ENCODE assay signal across 8 mouse cellular contexts in the genomic region with DNA sequence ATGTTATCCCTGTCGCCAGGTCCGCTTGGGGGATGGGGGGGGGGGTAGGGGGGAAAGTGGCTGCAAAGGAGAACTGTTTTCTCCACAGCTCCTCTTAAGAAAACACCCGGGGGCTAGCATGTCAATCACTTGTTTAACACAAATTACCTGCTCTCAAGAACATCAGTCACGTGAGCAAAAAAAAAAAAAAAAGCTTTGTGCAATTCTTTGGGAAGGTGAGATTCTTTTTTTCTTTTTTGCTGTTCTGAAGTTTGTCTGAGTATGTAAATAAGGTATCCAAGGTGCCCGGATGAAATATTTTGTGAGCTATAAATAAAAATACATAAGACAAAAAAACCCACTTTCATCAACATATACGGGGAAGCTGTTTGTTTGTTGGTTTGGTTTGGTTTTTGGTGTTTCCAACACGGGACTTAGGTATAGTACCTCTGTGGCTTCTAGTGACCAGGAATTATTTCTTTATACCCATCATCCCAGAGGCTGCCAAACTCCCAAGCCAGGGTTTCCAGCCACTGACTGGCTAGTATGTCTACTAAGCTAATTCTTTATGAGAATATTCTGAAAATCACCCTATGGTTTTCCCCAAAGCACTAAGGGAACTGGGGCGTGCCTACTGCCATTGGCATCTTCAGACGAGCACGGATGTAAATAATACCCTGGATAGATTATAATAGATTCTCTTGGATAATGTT. TPM values are rescaled to one million over a fixed set of nuclear protein-coding genes. Genes with fewer than 3 reads are reported as not detected.
DNase-seq lines count a peak whose midpoint lies in the region; ATAC-seq and TF ChIP-seq lines count a peak whose summit lies in the region.

No protein-coding gene starts in this region.

- peak overlapping the region; percentile 75 for H3K4me3 ChIP-seq in erythroblast, embryonic 14.5 days (replicated peaks)
- H3K4me3 ChIP-seq in thymus, adult 2 months (ENCODE audit: control insufficient read depth, insufficient read depth, low read length) = peak overlapping the region; percentile 80
- H3K4me3 ChIP-seq in liver, embryonic 12.5 days = peak overlapping the region; percentile 78

- peaks cover 8% of the 10 kb centered on the region for H3K9me3 ChIP-seq in erythroblast, embryonic 14.5 days (ENCODE audit: control insufficient read depth, low read length)
- H3K9me3 ChIP-seq in liver, embryonic 12.5 days (replicated peaks) = peaks cover 6% of the 10 kb centered on the region

- H3K4me1 ChIP-seq in erythroblast, embryonic 14.5 days (ENCODE audit: control insufficient read depth) = peaks cover 19% of the 10 kb centered on the region
- peaks cover 3% of the 10 kb centered on the region; the same call in 1 of the 2 replicates for H3K4me1 ChIP-seq in thymus, adult 2 months (replicated peaks; ENCODE audit: control insufficient read depth, insufficient read depth, low read length)
- H3K4me1 ChIP-seq in liver, embryonic 12.5 days = peaks cover 15% of the 10 kb centered on the region

- no peak for TF ChIP-seq CTCF in thymus, adult 2 months (IDR thresholded peaks at IDR 0.05; ENCODE audit: borderline replicate concordance, control insufficient read depth, extremely low read depth, insufficient read depth, low read length, poor library complexity)

- H3K27ac ChIP-seq in thymus, adult 2 months (ENCODE audit: control insufficient read depth, insufficient read depth, low read length) = peak overlapping the region; percentile 99
- H3K27ac ChIP-seq in liver, embryonic 12.5 days = peak overlapping the region; percentile 92

- no peak for DNase-seq in thymus, adult 2 months
- DNase-seq in thymus, postnatal 10 days (ENCODE audit: low spot score in 2 of 2) = no peak
- no peak for DNase-seq in embryo, embryonic 9.5 days (ENCODE audit: extremely low spot score)
- DNase-seq in adrenal gland, postnatal 25 days = no peak
- DNase-seq in cerebellum, postnatal 14 days = no peak

- ATAC-seq in erythroblast, adult 5-6 weeks (replicated peaks; ENCODE audit: low FRiP score, poor library complexity, severe bottlenecking) = no peak
- no peak for ATAC-seq in liver, embryonic 12.5 days

- no peaks in the 10 kb centered on the region for H3K36me3 ChIP-seq in erythroblast, embryonic 14.5 days (ENCODE audit: control insufficient read depth)
- H3K36me3 ChIP-seq in thymus, adult 2 months (ENCODE audit: control insufficient read depth, insufficient read depth, low read length) = no peaks in the 10 kb centered on the region
- H3K36me3 ChIP-seq in liver, embryonic 12.5 days = peaks cover 7% of the 10 kb centered on the region; the same call in 1 of the 2 replicates

- WGBS in thymus, adult 2 months = 40% methylated on average over 10 of the region's 10 CpGs
- WGBS in liver, embryonic 12.5 days (ENCODE audit: insufficient replicate concordance) = 37% methylated on average over 10 of the region's 10 CpGs

- peak overlapping the region; percentile 89 for H3K4me2 ChIP-seq in liver, embryonic 12.5 days

- peaks cover 35% of the 10 kb centered on the region for H3K27me3 ChIP-seq in erythroblast, embryonic 14.5 days (ENCODE audit: control insufficient read depth)
- H3K27me3 ChIP-seq in thymus, adult 2 months (ENCODE audit: control insufficient read depth, insufficient read depth, low read length) = no peaks in the 10 kb centered on the region
- H3K27me3 ChIP-seq in liver, embryonic 12.5 days (replicated peaks) = peaks cover 26% of the 10 kb centered on the region

- H3K9ac ChIP-seq in liver, embryonic 12.5 days = peak overlapping the region; percentile 88

- no peak for TF ChIP-seq POLR2A in thymus, adult 2 months (IDR thresholded peaks at IDR 0.05; ENCODE audit: control insufficient read depth, extremely low read depth, insufficient read depth, low read length, poor library complexity)

RNA-seq across cellular contexts. Expression of a gene that starts 1.3 kb away (rescaled TPM):
- 1.7 and 2.4 TPM in 2 replicates for polyA plus RNA-seq in erythroblast, embryonic 14.5 days (2012)
- 10.7 and 26.5 TPM in 2 replicates for total RNA-seq in erythroblast, adult 5-6 weeks (2015; ENCODE audit: low replicate concordance)
- total RNA-seq in erythroblast, adult 5-6 weeks (2017; ENCODE audit: low replicate concordance) = 12.3 and 19.5 TPM in 2 replicates
- 129 and 172 TPM in 2 replicates for polyA plus RNA-seq in thymus, adult 2 months (2012; rRNA removed)
- polyA plus RNA-seq in liver, embryonic 12.5 days (2016; fragmentation: Nextera tagmentation; extraction: Ambion mirVana) = 25.5 and 29.3 TPM in 2 replicates
- 51.1 and 58.1 TPM in 2 replicates for total RNA-seq in adrenal gland, postnatal 25 days (2021)
